In genomic region chrX:7276564-7276963, GRCm38 (mm10) we compare ENCODE assay signal across 20 mouse cellular contexts. TPM values are rescaled to one million over a fixed set of nuclear protein-coding genes. Genes with fewer than 3 reads are reported as not detected.
DNase-seq lines count a peak whose midpoint lies in the region; ATAC-seq and TF ChIP-seq lines count a peak whose summit lies in the region.
"Had no signal": no experiment of that assay in that cellular context is flagged by ENCODE, and none has a peak within 500 bp of the region (broad histone marks: within the 10 kb centered on the region; RNA-seq: fewer than 3 reads in every experiment).

No protein-coding gene starts in this region.

- H3K27me3 ChIP-seq in limb, embryonic 14.5 days (ENCODE audit: control insufficient read depth, insufficient read depth, low read length) = no peaks in the 10 kb centered on the region
- H3K27me3 ChIP-seq: CH12.LX; forebrain, embryonic 15.5 days; heart, embryonic 12.5 days; liver, embryonic 13.5 days had no signal

- DNase-seq in cerebellum, postnatal 14 days = peak; percentile 24 to 50
- no peak for DNase-seq in cerebellum, adult 9-11 months
- DNase-seq in layer of hippocampus, postnatal 10 days (ENCODE audit: low spot score in 2 of 2) = peak; percentile 3 to 13
- DNase-seq in layer of hippocampus, postnatal 25 days (ENCODE audit: extremely low spot score in 1 of 2, low spot score in 1 of 2) = no peak
- no peak for DNase-seq in limb, embryonic 14.5 days (ENCODE audit: low spot score)
- peak; percentile 2 to 13 for DNase-seq in thymus, postnatal 36 days
- DNase-seq in heart, postnatal 14 days = no peak
- DNase-seq: adrenal gland, postnatal 14 days; cerebellum, adult 11-12 months; heart, adult 11 months; kidney, adult 11 months; liver, embryonic 13.5 days; lung, embryonic 14.5 days; lung, postnatal 36 days; right cerebral cortex, adult 18-20 months had no signal

- H3K4me2 ChIP-seq in limb, embryonic 14.5 days (replicated peaks; ENCODE audit: low read depth, low read length, severe bottlenecking) = no peak overlapping the region
- H3K4me2 ChIP-seq: forebrain, embryonic 15.5 days; heart, embryonic 12.5 days; liver, embryonic 13.5 days; lung, embryonic 14.5 days had no signal

- no peaks in the 10 kb centered on the region for H3K4me1 ChIP-seq in limb, embryonic 14.5 days (ENCODE audit: control insufficient read depth, insufficient read depth, low read length)
- H3K4me1 ChIP-seq: heart, embryonic 12.5 days; liver, embryonic 13.5 days had no signal

- intact Hi-C loops in heart, postnatal 14 days (cut with DNase I) = no loop called here

- no peak overlapping the region for H3K27ac ChIP-seq in limb, embryonic 14.5 days (replicated peaks; ENCODE audit: low read depth, low read length)
- H3K27ac ChIP-seq: forebrain, embryonic 15.5 days; liver, embryonic 13.5 days had no signal

- H3K36me3 ChIP-seq in limb, embryonic 14.5 days (ENCODE audit: control insufficient read depth, insufficient read depth, low read length) = no peaks in the 10 kb centered on the region
- H3K36me3 ChIP-seq: forebrain, embryonic 15.5 days; heart, embryonic 12.5 days; liver, embryonic 13.5 days had no signal

- H3K4me3 ChIP-seq in limb, embryonic 14.5 days (replicated peaks; ENCODE audit: low read length) = no peak overlapping the region
- H3K4me3 ChIP-seq: erythroblast, embryonic 14.5 days; forebrain, embryonic 15.5 days; heart, embryonic 12.5 days; liver, embryonic 13.5 days had no signal

- TF ChIP-seq POLR2A in limb, embryonic 14.5 days (IDR thresholded peaks at IDR 0.05; ENCODE audit: borderline replicate concordance, extremely low read depth, insufficient read depth, insufficient read length) = no peak

- no peaks in the 10 kb centered on the region for H3K9me3 ChIP-seq in limb, embryonic 14.5 days (ENCODE audit: control insufficient read depth, low read length)
- H3K9me3 ChIP-seq: forebrain, embryonic 15.5 days; heart, embryonic 12.5 days; liver, embryonic 13.5 days had no signal

- ATAC-seq in limb, embryonic 14.5 days (ENCODE audit: low FRiP score, low read depth) = peak; percentile 80
- ATAC-seq: forebrain, embryonic 15.5 days; hindbrain, embryonic 16.5 days had no signal

- no peak overlapping the region for H3K9ac ChIP-seq in limb, embryonic 14.5 days (ENCODE audit: low read depth, low read length, severe bottlenecking)
- H3K9ac ChIP-seq: forebrain, embryonic 15.5 days; heart, embryonic 12.5 days; liver, embryonic 13.5 days; lung, embryonic 14.5 days had no signal

- WGBS in limb, embryonic 14.5 days = 80% methylated on average over 6 of the region's 6 CpGs

RNA-seq across cellular contexts. Expression of gene Clcn5, which starts 42.6 kb away (rescaled TPM):
- 10 to 100 TPM; 18.4 to 20.5 TPM for total RNA-seq in layer of hippocampus, postnatal 10 days (2021)
- total RNA-seq in layer of hippocampus, postnatal 25 days (2021) = 1 to 10 TPM; 8.3 to 8.4 TPM
- polyA plus RNA-seq in limb, embryonic 14.5 days (2012; rRNA removed) = 29.3 and 31.7 TPM in 2 replicates
- 31.0 and 36.1 TPM in 2 replicates for polyA plus RNA-seq in limb, embryonic 14.5 days (2014; fragmentation: Nextera tagmentation; extraction: Ambion mirVana)
- total RNA-seq in heart, postnatal 14 days (2021) = 1 to 10 TPM; 4.5 to 6.1 TPM

Comparison
In these comparisons a context has a peak if more than half of its experiments do, and no peak if none do; other contexts are left out.
1. DNase-seq: peak in cerebellum, postnatal 14 days (2 of 2), layer of hippocampus, postnatal 10 days (2 of 2) and thymus, postnatal 36 days (2 of 2); none in cerebellum, adult 9-11 months (single experiment), layer of hippocampus, postnatal 25 days (0 of 2), limb, embryonic 14.5 days (single experiment) and heart, postnatal 14 days (0 of 2).